Mouse (Mus musculus) liver, embryonic 12.5 days (tissue): ENCODE data around the gene Zmpste24. TPM values are rescaled to one million over a fixed set of nuclear protein-coding genes. Genes with fewer than 3 reads are reported as not detected.
A peak's percentile ranks its signal among the peaks of the same experiment; 100 is the strongest.
"Not testable (repeated sequence)": the region's sequence is repeated elsewhere in the genome, so short reads cannot be mapped to it uniquely, and the experiment has no call there.

ENCODE experiments used
- ATAC-seq: fragments of 200-750 bp; cut with Nextera tagmentation; 2 replicates; pipeline ENCODE4 v1.8.0; 2017; ENCODE audit warnings: moderate number of reproducible peaks, mild to moderate bottlenecking, moderate library complexity
- H3K27ac ChIP-seq: fragments of 300-500 bp; sonication (generic); 2 replicates; pipeline ENCODE4 v1.5.1; 2016; ENCODE audit warnings: mild to moderate bottlenecking
- H3K27me3 ChIP-seq: fragments of 300-500 bp; sonication (generic); replicated peaks from 2 replicates; pipeline ENCODE4 v1.6.1; 2016; ENCODE audit warnings: mild to moderate bottlenecking, moderate library complexity
- H3K36me3 ChIP-seq: fragments of 300-500 bp; sonication (generic); 2 replicates; pipeline ENCODE4 v1.6.1; 2016; ENCODE audit warnings: mild to moderate bottlenecking, moderate library complexity
- H3K4me1 ChIP-seq: fragments of 300-500 bp; sonication (generic); 2 replicates; pipeline ENCODE4 v1.6.1; 2016
- H3K4me2 ChIP-seq: fragments of 300-500 bp; sonication (generic); 2 replicates; pipeline ENCODE4 v1.6.1; 2016; ENCODE audit warnings: mild to moderate bottlenecking, moderate library complexity
- H3K4me3 ChIP-seq: fragments of 300-500 bp; sonication (generic); 2 replicates; pipeline ENCODE4 v1.5.1; 2016; ENCODE audit warnings: mild to moderate bottlenecking, moderate library complexity
- H3K9ac ChIP-seq: fragments of 300-500 bp; sonication (generic); 2 replicates; pipeline ENCODE4 v1.6.1; 2016; ENCODE audit warnings: mild to moderate bottlenecking, moderate library complexity
- H3K9me3 ChIP-seq: fragments of 300-500 bp; sonication (generic); replicated peaks from 2 replicates; pipeline ENCODE4 v1.6.1; 2016; ENCODE audit warnings: mild to moderate bottlenecking, moderate library complexity
- WGBS: fragments of 180-500 bp; shearing (Covaris S2); methylation state at CpG from one replicate; pipeline ENCODE4 v1.1.7; 2016; ENCODE audit not compliant: insufficient replicate concordance; 5-methylcytosine and 5-hydroxymethylcytosine counted together
- polyA plus RNA-seq: library from polyadenylated mRNA; unstranded; fragments of >200 nt; fragmentation: Nextera tagmentation; extraction: Ambion mirVana; gene quantifications from 2 replicates; pipeline ENCODE4 v1.2.1, GENCODE M21; 2016

The Zmpste24 gene
- 30.8 and 31.9 TPM in 2 replicates for polyA plus RNA-seq

GRCm38 (mm10) chr4:121097650-121098378 is at the start of gene Zmpste24:
TSS of gene Zmpste24 (minus strand) at chr4:121098241.
- Histone ChIP-seq H3K9me3 (no peaks in the 10 kb centered on the region), H3K36me3 (peaks cover 27% of the 10 kb centered on the region), H3K4me3 (peak within 1 kb of the TSS; percentile 77), H3K4me2 (peak within 1 kb of the TSS; percentile 81), H3K4me1 (peaks cover 11% of the 10 kb centered on the region), H3K27me3 (no peaks in the 10 kb centered on the region), H3K27ac (peak within 1 kb of the TSS; percentile 79), H3K9ac (peak within 1 kb of the TSS; percentile 81)
- ATAC-seq: peak; percentile 90
- WGBS: under 1% methylated on average over 39 of the region's 39 CpGs

DNA sequence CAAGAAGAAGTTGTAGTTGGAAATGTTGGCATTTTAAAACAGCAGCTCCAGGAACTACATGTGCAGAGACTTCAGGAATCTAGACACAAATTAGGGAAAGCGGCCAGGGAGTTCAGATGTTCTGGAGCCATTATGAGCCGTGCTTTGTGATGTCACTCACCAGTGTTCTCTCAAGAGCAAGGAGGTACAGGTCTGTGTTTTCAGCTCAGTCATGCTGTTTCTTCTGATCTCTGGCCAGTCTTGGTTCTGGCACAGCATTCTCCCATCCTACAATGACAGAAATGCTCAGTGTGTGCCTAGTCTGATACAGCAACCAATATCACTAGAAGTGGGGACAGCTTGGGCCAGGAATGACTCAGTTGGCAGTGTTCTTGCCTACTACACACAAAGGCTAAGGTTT is 11.1 kb upstream of the Zmpste24 start, which contains the start of gene Tmco2:
Tmco2 (minus strand) TSS at position 101 of the 400 bp plus-strand sequence.
- Histone ChIP-seq H3K4me2 (no peak within 1 kb of the TSS), H3K9ac (no peak within 1 kb of the TSS), H3K27ac (no peak within 1 kb of the TSS), H3K27me3 (0 out of 2 replicates have a peak, but pooled peaks cover 6% of the 10 kb centered on the region), H3K9me3 (no peaks in the 10 kb centered on the region), H3K36me3 (no peaks in the 10 kb centered on the region), H3K4me1 (no peaks in the 10 kb centered on the region), H3K4me3 (no peak within 1 kb of the TSS)
- no peak for ATAC-seq
- 72% methylated on average over 2 of the region's 2 CpGs for WGBS

DNA sequence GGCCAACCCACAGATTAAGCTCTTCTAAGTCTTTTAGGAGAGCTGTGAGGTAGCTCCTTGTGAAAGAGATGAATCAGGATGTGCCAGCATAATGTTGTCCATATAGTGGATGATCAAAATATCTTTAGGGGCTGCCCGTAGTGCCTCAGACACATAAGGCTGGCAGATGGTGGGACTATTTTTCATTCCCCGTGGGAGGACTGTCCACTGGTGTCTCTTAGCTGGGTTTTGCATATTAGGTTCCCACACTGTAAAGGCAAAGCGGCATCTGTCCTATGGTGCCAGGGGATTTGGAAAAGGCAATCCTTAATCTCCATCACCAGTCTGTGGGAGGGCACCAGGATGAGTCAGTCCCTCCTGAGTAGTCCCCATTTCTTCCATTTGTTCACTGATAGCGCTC is 5.3 kb upstream of the Zmpste24 start:
- no peaks in the 10 kb centered on the region for H3K36me3 ChIP-seq
- H3K4me2 ChIP-seq: no peak overlapping the region
- 72% methylated on average over 4 of the region's 4 CpGs for WGBS
- ATAC-seq: no peak
- H3K9me3 ChIP-seq: no peaks in the 10 kb centered on the region
- H3K4me1 ChIP-seq: no peaks in the 10 kb centered on the region
- H3K27ac ChIP-seq: no peak overlapping the region
- no peak overlapping the region for H3K4me3 ChIP-seq
- H3K9ac ChIP-seq: no peak overlapping the region
- 0 out of 2 replicates have a peak, but pooled peaks cover 6% of the 10 kb centered on the region for H3K27me3 ChIP-seq

- Histone ChIP-seq H3K4me1 (no peaks in the 10 kb centered on the region), H3K9me3 (no peaks in the 10 kb centered on the region), H3K27me3 (no peaks in the 10 kb centered on the region), H3K36me3 (peaks cover 87% of the 10 kb centered on the region), H3K4me3 (no peak overlapping the region), H3K9ac (no peak overlapping the region), H3K4me2 (no peak overlapping the region), H3K27ac (no peak overlapping the region)
- no peak for ATAC-seq
- 81% methylated on average over 4 of the region's 4 CpGs for WGBS
Observed at GRCm38 (mm10) chr4:121090211-121090610, 7.8 kb downstream of the Zmpste24 start.

DNA sequence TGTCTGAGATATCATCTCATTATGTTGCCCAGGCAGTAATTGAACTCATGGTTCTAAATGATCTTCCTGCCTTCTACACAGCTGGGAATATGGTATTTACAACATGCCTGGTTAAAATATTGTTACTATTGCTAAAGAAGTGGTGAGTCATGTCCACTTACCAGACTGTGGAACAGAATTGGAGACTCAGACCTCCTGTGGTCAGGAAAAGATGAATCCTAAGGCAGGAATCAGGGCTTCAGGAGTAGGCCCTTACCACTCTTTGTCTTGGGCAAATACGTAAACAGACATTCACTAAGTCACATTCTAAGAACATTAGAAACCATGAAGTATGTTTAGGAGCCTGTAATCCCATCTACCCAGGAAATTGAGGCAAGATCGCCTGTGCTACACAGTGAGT is 9.3 kb downstream of the Zmpste24 start:
- no peaks in the 10 kb centered on the region for H3K4me1 ChIP-seq
- H3K27ac ChIP-seq: no peak overlapping the region
- no peak overlapping the region for H3K4me2 ChIP-seq
- no peak for ATAC-seq
- no peaks in the 10 kb centered on the region for H3K9me3 ChIP-seq
- WGBS: 77% methylated on average over 2 of the region's 2 CpGs
- peaks cover 85% of the 10 kb centered on the region for H3K36me3 ChIP-seq
- H3K9ac ChIP-seq: no peak overlapping the region
- no peaks in the 10 kb centered on the region for H3K27me3 ChIP-seq
- no peak overlapping the region for H3K4me3 ChIP-seq

- Histone ChIP-seq H3K4me1 (no peaks in the 10 kb centered on the region), H3K9me3 (no peaks in the 10 kb centered on the region), H3K27me3 (no peaks in the 10 kb centered on the region), H3K27ac (no peak overlapping the region), H3K4me3 (no peak overlapping the region), H3K36me3 (peaks cover 84% of the 10 kb centered on the region), H3K4me2 (no peak overlapping the region), H3K9ac (no peak overlapping the region)
- ATAC-seq: no peak
Observed at GRCm38 (mm10) chr4:121084506-121084905, 13.5 kb downstream of the Zmpste24 start.

GRCm38 (mm10) chr4:121080395-121080794 is 17.6 kb downstream of the Zmpste24 start:
- Histone ChIP-seq H3K9ac (no peak overlapping the region), H3K4me1 (no peaks in the 10 kb centered on the region), H3K27ac (no peak overlapping the region), H3K27me3 (no peaks in the 10 kb centered on the region), H3K9me3 (no peaks in the 10 kb centered on the region), H3K4me3 (no peak overlapping the region), H3K36me3 (peaks cover 92% of the 10 kb centered on the region), H3K4me2 (no peak overlapping the region)
- no peak for ATAC-seq
- 75% methylated on average over 1 of the region's 1 CpGs for WGBS

- Histone ChIP-seq H3K4me3 (no peak overlapping the region), H3K36me3 (peaks cover 87% of the 10 kb centered on the region), H3K27ac (no peak overlapping the region), H3K4me2 (no peak overlapping the region), H3K4me1 (no peaks in the 10 kb centered on the region), H3K9ac (no peak overlapping the region), H3K27me3 (no peaks in the 10 kb centered on the region), H3K9me3 (no peaks in the 10 kb centered on the region)
- WGBS: 71% methylated on average over 3 of the region's 3 CpGs
- ATAC-seq: no peak
Observed at GRCm38 (mm10) chr4:121077915-121078646, 20.0 kb downstream of the Zmpste24 start.

DNA sequence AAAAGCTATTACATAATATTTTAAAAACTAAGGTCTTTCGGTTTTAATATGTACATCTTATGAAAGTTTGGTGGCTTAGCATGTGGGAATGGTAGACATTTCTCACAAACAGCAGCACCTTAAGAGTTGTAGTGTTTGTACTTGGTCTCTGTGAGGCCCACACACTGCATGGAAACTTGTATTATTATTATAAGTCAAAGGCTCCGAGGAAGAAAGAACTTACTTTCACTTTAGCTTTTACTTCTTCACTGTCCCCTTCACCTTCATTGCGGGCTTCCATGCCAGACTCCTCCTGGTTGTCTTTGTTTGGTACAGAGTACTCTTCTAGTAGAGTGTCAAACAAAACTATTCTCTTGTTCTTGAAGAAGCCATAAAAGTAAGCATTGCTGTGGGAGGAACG is 23.8 kb downstream of the Zmpste24 start:
- H3K4me1 ChIP-seq: no peaks in the 10 kb centered on the region
- no peak overlapping the region for H3K27ac ChIP-seq
- ATAC-seq: no peak
- H3K36me3 ChIP-seq: peaks cover 68% of the 10 kb centered on the region
- no peaks in the 10 kb centered on the region for H3K27me3 ChIP-seq
- H3K4me2 ChIP-seq: no peak overlapping the region
- WGBS: 78% methylated on average over 4 of the region's 4 CpGs
- no peaks in the 10 kb centered on the region for H3K9me3 ChIP-seq
- no peak overlapping the region for H3K4me3 ChIP-seq
- H3K9ac ChIP-seq: no peak overlapping the region

GRCm38 (mm10) chr4:121065336-121065735 is 32.7 kb downstream of the Zmpste24 start:
- Histone ChIP-seq H3K4me2 (no peak overlapping the region), H3K4me1 (no peaks in the 10 kb centered on the region), H3K27ac (no peak overlapping the region), H3K9ac (no peak overlapping the region), H3K9me3 (no peaks in the 10 kb centered on the region), H3K4me3 (no peak overlapping the region), H3K36me3 (peaks cover 65% of the 10 kb centered on the region), H3K27me3 (no peaks in the 10 kb centered on the region)
- WGBS: 70% methylated on average over 2 of the region's 2 CpGs
- no peak for ATAC-seq

DNA sequence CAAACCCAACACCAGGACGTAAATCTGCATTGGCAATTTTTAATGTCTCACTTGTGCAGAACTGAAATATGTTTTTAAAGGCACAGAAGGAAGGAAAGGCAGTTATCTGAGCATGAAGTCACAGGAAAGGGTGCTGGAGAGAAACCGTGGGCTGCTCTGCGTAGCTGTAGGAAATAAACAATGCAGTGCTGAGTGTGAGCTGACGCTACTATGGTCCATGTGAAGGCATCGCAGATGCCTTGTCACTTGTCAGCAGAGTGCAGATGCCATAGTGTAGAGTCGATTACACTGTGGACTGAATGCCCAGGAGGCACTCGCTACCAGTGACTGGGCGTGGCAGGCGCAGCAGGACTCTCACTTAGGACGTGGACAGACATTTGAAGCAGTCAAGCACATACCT is 38.8 kb downstream of the Zmpste24 start:
- not testable (repeated sequence) for H3K4me3 ChIP-seq, H3K27ac ChIP-seq, H3K9me3 ChIP-seq, H3K9ac ChIP-seq, H3K4me2 ChIP-seq, H3K27me3 ChIP-seq, H3K4me1 ChIP-seq, ATAC-seq
- 81% methylated on average over 10 of the region's 10 CpGs for WGBS
- peaks cover 35% of the 10 kb centered on the region for H3K36me3 ChIP-seq

DNA sequence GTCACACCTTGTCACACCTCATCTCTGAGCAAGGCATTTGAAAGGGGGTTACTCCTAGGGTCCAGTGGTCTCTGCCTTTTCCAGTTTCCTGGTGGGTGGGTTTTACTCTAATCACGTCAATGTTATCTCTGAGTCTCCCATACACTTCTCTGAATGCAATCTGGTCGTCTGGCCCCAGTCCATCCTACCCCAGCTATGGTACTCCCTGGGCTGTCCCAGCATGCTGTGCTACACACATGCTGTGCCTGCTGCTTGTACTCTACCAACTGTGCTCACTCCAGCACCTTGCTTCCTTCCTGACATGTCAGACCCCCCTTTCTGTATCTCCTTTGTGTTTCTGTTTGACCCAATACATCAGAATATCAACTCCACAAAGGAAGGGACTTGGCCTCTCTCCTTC is 41.0 kb downstream of the Zmpste24 start:
- no peak overlapping the region for H3K4me2 ChIP-seq
- peaks cover 31% of the 10 kb centered on the region for H3K27me3 ChIP-seq
- H3K27ac ChIP-seq: no peak overlapping the region
- WGBS: 50% methylated on average over 2 of the region's 2 CpGs
- no peak overlapping the region for H3K9ac ChIP-seq
- no peaks in the 10 kb centered on the region for H3K9me3 ChIP-seq
- no peak for ATAC-seq
- no peaks in the 10 kb centered on the region for H3K4me1 ChIP-seq
- H3K4me3 ChIP-seq: no peak overlapping the region
- peaks cover 27% of the 10 kb centered on the region for H3K36me3 ChIP-seq
